Mouse (Mus musculus) brain, embryonic 14.5 days (tissue): ENCODE measurements at regions not wholly inside any gene's neighbourhood (a gene's known extent, or its start where the extent isn't known, plus 50 kb on each side); places are given as distances from the start of the nearest gene placed in this dataset.

Experiments
- DNase-seq: peaks from one replicate; pipeline ENCODE4 v3.0.0-alpha.2; 2011; ENCODE audit warnings: low read depth
- CTCF ChIP-seq: fragments of 200-500 bp; IDR thresholded peaks from 2 replicates; pipeline ENCODE4 v1.5.1; 2012; ENCODE audit warnings: inconsistent platforms, mild to moderate bottlenecking, moderate library complexity, borderline replicate concordance; ENCODE audit not compliant: insufficient read depth, insufficient read length; ENCODE audit errors: extremely low read depth
- POLR2A ChIP-seq: fragments of 200-500 bp; IDR thresholded peaks from 2 replicates; pipeline ENCODE4 v1.6.1; 2012; ENCODE audit warnings: mild to moderate bottlenecking, inconsistent platforms, borderline replicate concordance; ENCODE audit not compliant: poor library complexity, insufficient read depth, insufficient read length, severe bottlenecking; ENCODE audit errors: extremely low read depth

DNA sequence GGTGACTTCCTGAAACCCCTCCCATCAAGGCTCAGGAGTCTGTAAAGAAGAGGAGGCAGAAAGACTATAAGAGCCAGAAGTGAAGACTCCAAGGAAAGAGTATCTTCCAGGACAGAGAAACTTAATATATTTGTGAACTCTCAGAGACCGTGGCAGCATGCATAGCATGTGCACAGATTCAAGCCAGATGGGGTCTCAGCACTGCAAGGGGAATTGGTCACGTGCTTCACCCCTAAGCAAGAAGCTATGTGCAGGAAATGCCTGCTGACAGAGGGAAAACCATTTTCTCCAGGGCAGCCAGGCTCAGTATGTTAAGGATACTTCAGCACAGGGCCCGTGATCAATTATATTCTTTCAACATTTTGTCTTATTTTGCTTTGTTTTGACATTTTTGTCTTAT is 368.0 kb downstream of the Sec23a start:
- TF ChIP-seq CTCF (no peak), POLR2A (no peak)
- DNase-seq: no peak

DNA sequence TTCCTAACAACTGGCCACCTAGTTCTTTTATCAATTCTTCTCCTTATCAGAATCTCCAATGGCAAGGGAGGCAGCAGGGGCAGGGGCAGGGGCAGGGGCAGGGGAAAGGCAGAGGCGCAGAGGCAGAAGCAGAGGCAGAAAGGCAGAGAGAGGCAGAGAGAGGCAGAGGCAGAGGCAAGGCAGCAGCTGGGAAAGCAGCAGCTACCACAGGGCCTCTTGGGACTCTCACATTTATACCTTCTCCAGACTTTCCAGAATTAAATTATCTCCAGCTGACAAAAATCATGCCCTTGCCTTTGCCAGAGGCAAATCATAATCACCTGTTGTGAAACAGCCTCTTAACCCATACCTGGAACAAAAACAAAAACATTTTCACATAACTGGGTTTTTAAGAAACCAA is 370.4 kb upstream of the Clec14a start:
- TF ChIP-seq POLR2A (no peak), CTCF (no peak)
- DNase-seq: no peak

DNA sequence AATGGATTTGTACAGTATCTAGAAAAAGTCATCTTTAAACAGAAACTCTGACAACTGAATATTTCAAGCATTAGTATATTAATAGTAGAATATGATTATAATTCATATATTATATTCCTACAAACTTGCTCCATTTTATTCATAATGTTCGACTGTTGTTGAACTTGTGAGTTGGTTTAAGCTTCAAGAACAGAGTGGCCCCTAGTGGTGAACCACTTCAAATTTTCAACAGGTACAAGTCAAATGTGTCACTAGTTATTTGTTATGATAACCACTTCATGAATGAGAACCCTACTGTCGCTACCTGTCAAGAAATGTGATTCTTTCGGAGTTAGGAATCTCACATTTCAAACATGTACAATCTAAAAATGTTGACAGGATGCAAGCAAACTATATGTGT is 369.2 kb upstream of the Clec14a start:
- DNase-seq: peak; percentile 69
- TF ChIP-seq CTCF: no peak
- TF ChIP-seq POLR2A: no peak

DNA sequence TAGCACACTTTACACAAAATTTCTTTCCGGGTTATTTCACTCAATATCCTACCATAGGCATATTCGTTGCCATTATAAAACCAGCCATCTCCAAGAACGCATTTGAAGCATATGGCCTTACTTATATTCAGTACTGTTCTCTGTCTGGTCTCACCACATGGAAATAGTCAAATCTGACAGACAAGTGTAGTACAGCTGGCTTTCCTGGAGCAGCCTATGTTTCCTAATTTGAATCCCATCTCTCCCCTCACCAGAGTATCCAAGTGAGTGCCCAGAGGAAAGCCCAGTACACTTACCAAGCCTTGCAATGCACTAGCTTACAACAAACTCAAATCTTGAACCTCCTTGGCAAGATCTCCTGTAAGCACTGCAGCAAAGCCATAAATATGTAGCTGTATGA is 363.4 kb upstream of the Clec14a start:
- peak; percentile 41 for DNase-seq
- TF ChIP-seq CTCF: no peak
- no peak for TF ChIP-seq POLR2A

DNA sequence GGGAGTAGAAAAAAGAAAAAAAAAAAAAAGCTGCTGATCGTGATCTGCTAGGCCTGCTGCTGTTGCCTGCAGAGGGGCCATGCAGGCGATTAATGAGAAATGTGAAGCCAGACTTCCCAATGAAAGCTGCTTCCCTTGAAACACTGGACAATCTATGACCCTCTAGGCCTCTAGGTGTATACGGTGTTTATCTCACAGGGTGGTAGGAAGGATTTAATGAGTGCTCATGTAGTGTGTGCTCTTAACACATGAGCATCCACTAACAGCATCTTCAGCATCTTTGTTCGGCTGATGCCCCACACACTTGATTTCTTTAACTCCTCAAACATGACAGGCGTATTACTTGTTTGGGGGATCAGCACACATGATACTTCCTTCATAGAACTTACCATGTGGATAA is 359.7 kb upstream of the Clec14a start:
- TF ChIP-seq POLR2A: no peak
- no peak for TF ChIP-seq CTCF
- DNase-seq: peak; percentile 27

DNA sequence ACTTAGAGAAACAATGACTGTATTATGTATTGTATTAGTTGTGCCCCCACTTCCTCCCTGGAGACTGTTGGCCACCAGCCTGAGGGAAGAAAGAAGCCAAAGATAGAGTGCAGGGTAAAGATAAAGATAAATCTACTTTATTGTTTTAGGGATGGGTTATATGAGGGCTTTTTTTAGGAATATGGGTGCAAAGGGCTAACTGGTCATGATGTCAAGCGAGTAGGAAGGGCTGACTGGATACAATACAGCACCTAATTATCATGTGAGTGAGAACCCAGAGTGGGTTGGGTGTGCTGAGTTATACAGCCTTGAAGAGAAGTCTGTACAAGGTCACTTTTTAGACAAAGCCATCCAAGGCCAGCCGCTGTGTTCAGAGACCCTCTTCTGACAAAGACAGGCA is 356.1 kb upstream of the Clec14a start:
- TF ChIP-seq POLR2A (no peak), CTCF (no peak)
- no peak for DNase-seq

DNA sequence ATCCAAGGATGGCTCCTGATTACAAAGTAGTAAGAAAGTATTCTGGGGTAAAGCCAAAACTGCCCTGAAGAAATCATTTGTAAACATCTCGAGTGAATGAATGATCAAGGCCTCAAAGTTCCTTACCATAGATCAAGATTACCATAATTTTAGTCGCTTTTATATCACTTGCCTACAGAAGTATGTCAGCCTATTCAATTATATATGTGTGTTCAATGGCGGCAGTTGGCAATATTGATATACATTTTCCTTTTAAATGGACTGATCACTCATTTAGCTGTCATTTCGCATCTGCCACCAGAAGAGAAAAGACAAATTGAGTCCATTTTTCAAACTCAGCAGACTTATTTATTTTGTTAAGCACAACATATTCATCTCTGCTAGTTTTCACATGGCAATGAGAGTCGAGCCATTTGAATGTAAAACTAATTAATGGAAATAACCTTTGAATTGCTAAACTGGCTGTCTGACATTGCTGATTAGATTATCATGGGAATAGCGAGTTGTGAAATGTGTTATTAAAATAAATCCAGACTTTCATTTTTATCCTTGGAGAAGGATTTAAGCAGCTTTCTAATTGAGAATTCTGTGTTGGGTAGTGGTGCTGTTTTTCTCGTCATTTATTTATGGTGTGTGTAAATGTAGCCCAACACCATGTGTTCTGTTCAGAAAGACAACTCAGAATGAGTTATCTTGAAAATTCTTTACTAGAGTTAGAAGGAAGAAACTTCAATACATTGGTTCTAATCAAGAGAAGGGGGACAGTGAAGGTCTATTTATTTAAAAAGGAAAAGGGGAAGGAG is 350.6 kb upstream of the Clec14a start:
- peak; percentile 67 for DNase-seq
- TF ChIP-seq POLR2A: no peak
- TF ChIP-seq CTCF: no peak

DNA sequence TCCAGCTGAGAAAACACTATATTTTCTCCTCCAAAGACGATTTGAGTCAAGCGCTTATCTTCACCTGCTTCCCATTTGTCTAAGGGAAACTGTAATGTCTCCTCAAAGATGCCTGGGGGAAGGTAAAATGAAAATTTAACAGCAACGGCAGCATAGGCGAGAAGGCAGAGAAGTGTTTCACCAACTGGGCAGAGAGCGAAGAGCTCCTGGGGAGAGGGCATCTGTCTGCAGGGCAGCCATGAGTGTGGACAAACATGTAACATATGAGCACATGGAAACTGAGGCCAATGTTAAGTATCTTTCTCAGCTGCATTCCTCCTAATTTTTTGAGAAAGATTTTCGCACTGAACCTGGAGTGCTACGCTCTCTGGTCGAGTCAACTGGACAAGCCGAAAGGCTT is 325.7 kb upstream of the Clec14a start:
- no peak for DNase-seq
- TF ChIP-seq POLR2A (no peak), CTCF (no peak)

DNA sequence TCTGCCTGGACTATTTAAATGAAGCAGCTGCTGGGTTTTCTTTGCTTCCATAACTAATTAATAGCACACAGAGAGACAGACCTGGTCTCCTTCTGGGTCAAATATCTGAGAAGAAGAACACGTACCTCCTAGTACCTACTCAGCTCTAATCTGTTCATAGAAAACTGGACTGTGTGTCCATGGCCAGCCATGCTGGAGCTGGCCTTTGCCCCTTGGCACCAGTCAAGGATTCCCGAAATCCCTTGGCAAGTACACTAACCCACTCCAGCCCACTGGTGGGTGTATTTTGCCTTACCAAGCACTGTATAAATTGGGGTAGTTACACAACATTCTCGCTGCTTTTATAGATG is 322.4 kb upstream of the Clec14a start:
- no peak for TF ChIP-seq CTCF
- no peak for TF ChIP-seq POLR2A
- no peak for DNase-seq

DNA sequence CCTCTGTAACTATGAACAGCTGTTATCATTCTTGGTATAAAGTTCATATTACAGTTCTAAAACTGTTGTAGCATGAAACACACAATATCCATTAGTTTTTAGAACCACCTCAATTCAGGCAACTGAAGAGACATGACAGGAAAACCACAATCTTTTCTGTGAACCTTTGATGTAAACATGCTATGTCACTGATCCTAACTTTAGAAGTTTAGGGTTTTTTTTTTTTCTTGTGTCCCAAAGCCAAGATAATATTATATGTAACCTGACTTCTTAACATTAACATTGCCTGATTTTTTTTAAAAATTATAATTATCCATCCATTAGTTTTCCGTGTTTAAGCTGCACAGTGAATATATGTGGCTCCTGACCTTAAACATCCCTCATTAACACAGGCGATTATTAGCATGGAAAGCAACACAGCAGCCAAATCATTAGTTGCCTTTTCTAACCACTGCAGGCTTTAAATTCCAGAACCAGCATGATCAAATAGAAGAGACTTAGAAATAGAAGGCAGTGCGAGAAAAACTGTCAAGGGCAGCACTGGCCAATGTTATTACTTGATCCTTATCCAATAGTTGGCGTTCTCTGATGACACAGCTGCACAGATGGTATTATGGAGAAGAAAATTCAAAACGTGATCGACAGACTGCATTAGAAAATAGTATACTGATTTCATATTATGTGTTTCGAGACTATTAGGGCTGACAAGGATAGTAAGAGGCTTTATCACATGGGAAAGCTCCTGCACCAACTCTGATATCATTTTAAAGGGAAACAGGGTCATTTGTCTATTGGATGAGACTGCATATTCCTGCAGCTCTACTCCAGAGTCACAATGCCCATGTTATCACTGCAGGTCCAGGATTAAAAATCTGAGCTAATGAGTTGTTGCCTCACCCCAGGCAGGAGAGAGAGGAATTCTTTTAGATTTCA is 321.7 kb upstream of the Clec14a start:
- peak; percentile 59 for DNase-seq
- TF ChIP-seq CTCF (no peak), POLR2A (no peak)

DNA sequence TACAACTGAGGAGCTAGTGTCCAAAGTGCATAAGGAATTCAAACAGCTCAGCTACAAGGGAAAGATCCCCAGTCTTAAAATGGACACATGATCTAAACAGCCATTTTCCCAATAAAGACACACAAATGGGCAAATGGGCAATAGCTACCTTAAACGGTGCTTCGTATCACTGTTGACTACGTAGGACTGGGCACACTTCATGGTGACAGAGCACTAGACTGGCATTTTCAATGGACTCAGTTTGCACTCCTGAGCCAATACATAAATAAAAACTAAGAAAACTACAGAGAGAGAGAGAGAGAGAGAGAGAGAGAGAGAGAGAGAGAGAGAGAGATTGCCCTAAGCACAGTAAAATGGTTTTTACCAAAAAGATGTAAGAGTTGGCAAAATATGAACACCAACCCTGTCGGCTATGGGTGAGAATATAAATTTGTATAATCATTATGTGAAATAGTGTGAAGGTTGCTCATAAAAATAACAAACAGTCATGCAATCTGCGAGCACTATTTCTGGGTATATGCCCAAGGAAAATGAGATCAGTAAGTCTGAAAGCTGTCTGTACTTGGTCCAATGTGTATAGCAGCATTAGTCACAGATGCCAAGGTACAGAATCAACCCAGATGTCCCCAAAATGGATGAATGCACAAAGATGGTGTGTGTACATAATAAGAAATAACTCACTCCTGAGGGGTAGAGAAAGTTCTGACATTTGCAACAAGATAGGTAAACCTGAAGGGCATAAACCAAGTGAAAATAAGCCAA is 312.9 kb upstream of the Clec14a start:
- DNase-seq: peak; percentile 80
- TF ChIP-seq CTCF (no peak), POLR2A (no peak)

DNA sequence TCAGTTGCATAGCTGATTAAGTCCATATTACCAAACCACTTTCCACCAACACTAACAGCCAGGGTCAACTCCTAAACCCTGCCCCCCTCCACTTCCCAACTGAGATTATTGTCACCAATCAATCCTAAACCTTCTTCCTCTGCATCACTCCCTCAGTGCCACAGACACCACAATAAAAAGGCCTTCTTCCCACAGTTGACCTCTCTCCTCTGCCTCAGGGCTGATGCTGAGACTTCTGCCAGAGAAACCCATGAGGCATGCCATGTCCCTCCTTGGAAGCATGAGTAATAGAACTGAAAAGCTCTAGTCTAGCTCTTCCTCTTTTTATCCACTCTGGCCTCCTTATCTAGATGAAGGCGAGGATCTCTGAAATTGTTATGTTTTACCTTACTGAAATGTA is 300.0 kb upstream of the Clec14a start:
- DNase-seq: no peak
- no peak for TF ChIP-seq POLR2A
- TF ChIP-seq CTCF: no peak
